Mouse (Mus musculus): Measurements from ENCODE around the gene Kcnh3. TPM values are rescaled to one million over a fixed set of nuclear protein-coding genes. Genes with fewer than 3 reads are reported as not detected.

Kcnh3 gene
- not detected for polyA plus RNA-seq (2014; fragmentation: Illumina TruSeq; extraction: RNeasy Lipid Tissue Mini Kit (QIAGEN cat#74804); ENCODE audit: low read depth, low replicate concordance)

GRCm38 (mm10) chr15:99224208-99224911 lies at the start of gene Kcnh3:
TSS of gene Kcnh3 (plus strand) at chr15:99224861.

GRCm38 (mm10) chr15:99251626-99252380 lies 27.1 kb downstream of the Kcnh3 start, which contains the start of gene Mcrs1:
TSS of gene Mcrs1 (minus strand) at chr15:99251961.

Other genes with a start within 250 kb of the Kcnh3 start
- gene Tuba1c, start 195.0 kb upstream of the Kcnh3 start, polyA plus RNA-seq (2014; fragmentation: Illumina TruSeq; extraction: RNeasy Lipid Tissue Mini Kit (QIAGEN cat#74804); ENCODE audit: low read depth, low replicate concordance), result 7.2 TPM
- gene Prph, start 169.7 kb upstream of the Kcnh3 start, polyA plus RNA-seq (2014; fragmentation: Illumina TruSeq; extraction: RNeasy Lipid Tissue Mini Kit (QIAGEN cat#74804); ENCODE audit: low read depth, low replicate concordance), result not detected
- not detected for gene Troap, start 150.3 kb upstream of the Kcnh3 start, polyA plus RNA-seq (2014; fragmentation: Illumina TruSeq; extraction: RNeasy Lipid Tissue Mini Kit (QIAGEN cat#74804); ENCODE audit: low read depth, low replicate concordance)
- not detected for gene C1ql4, start 137.0 kb upstream of the Kcnh3 start, polyA plus RNA-seq (2014; fragmentation: Illumina TruSeq; extraction: RNeasy Lipid Tissue Mini Kit (QIAGEN cat#74804); ENCODE audit: low read depth, low replicate concordance)
- 12.7 TPM for gene Dnajc22, start 131.7 kb upstream of the Kcnh3 start, polyA plus RNA-seq (2014; fragmentation: Illumina TruSeq; extraction: RNeasy Lipid Tissue Mini Kit (QIAGEN cat#74804); ENCODE audit: low read depth, low replicate concordance)
- 22.5 TPM for gene Spats2, start 98.9 kb upstream of the Kcnh3 start, polyA plus RNA-seq (2014; fragmentation: Illumina TruSeq; extraction: RNeasy Lipid Tissue Mini Kit (QIAGEN cat#74804); ENCODE audit: low read depth, low replicate concordance)
- 1.3 TPM for gene Mcrs1, start 27.1 kb downstream of the Kcnh3 start, polyA plus RNA-seq (2014; fragmentation: Illumina TruSeq; extraction: RNeasy Lipid Tissue Mini Kit (QIAGEN cat#74804); ENCODE audit: low read depth, low replicate concordance)
- gene Prpf40b, start 70.2 kb downstream of the Kcnh3 start, polyA plus RNA-seq (2014; fragmentation: Illumina TruSeq; extraction: RNeasy Lipid Tissue Mini Kit (QIAGEN cat#74804); ENCODE audit: low read depth, low replicate concordance), result 2.8 TPM
- not detected for gene Fam186b, start 71.0 kb downstream of the Kcnh3 start, polyA plus RNA-seq (2014; fragmentation: Illumina TruSeq; extraction: RNeasy Lipid Tissue Mini Kit (QIAGEN cat#74804); ENCODE audit: low read depth, low replicate concordance)
- gene Fmnl3, start 145.6 kb downstream of the Kcnh3 start, polyA plus RNA-seq (2014; fragmentation: Illumina TruSeq; extraction: RNeasy Lipid Tissue Mini Kit (QIAGEN cat#74804); ENCODE audit: low read depth, low replicate concordance), result 3.6 TPM
- 618 TPM for gene Tmbim6, start 168.0 kb downstream of the Kcnh3 start, polyA plus RNA-seq (2014; fragmentation: Illumina TruSeq; extraction: RNeasy Lipid Tissue Mini Kit (QIAGEN cat#74804); ENCODE audit: low read depth, low replicate concordance)
- not detected for gene Nckap5l, start 232.9 kb downstream of the Kcnh3 start, polyA plus RNA-seq (2014; fragmentation: Illumina TruSeq; extraction: RNeasy Lipid Tissue Mini Kit (QIAGEN cat#74804); ENCODE audit: low read depth, low replicate concordance)
- 1.5 TPM for gene Bcdin3d, start 249.9 kb downstream of the Kcnh3 start, polyA plus RNA-seq (2014; fragmentation: Illumina TruSeq; extraction: RNeasy Lipid Tissue Mini Kit (QIAGEN cat#74804); ENCODE audit: low read depth, low replicate concordance)